Mouse (Mus musculus) hindbrain, postnatal 0 days (tissue): Measurements from ENCODE around the gene Ndufaf2. TPM values are rescaled to one million over a fixed set of nuclear protein-coding genes. Genes with fewer than 3 reads are reported as not detected.

Experiments
- ATAC-seq: fragments of 200-750 bp; cut with Nextera tagmentation; 2 replicates; pipeline ENCODE4 v1.8.0; 2017; ENCODE audit warnings: mild to moderate bottlenecking, moderate TSS enrichment, moderate library complexity
- DNase-seq: peaks from one replicate; pipeline ENCODE4 v3.0.0-alpha.2; 2015; ENCODE audit warnings: low spot score
- H3K27ac ChIP-seq: fragments of 300-500 bp; sonication (generic); 2 replicates; pipeline ENCODE4 v1.5.1; 2014; ENCODE audit warnings: mild to moderate bottlenecking
- H3K27me3 ChIP-seq: fragments of 300-500 bp; sonication (generic); 2 replicates; pipeline ENCODE4 v1.6.1; 2014; ENCODE audit warnings: low read length, mixed read lengths; ENCODE audit not compliant: insufficient read depth
- H3K36me3 ChIP-seq: fragments of 300-500 bp; sonication (generic); 2 replicates; pipeline ENCODE4 v1.6.1; 2014; ENCODE audit warnings: low read length, mixed read lengths; ENCODE audit not compliant: insufficient read depth
- H3K4me1 ChIP-seq: fragments of 300-500 bp; sonication (generic); 2 replicates; pipeline ENCODE4 v1.6.1; 2014; ENCODE audit warnings: antibody characterized with exemption, low read length, mixed read lengths; ENCODE audit not compliant: insufficient read depth
- H3K4me2 ChIP-seq: fragments of 300-500 bp; sonication (generic); 2 replicates; pipeline ENCODE4 v1.6.1; 2014; ENCODE audit warnings: low read depth, mild to moderate bottlenecking, low read length, moderate library complexity, mixed read lengths
- H3K4me3 ChIP-seq: fragments of 300-500 bp; sonication (generic); 2 replicates; pipeline ENCODE4 v1.5.1; 2014; ENCODE audit warnings: low read length
- H3K9ac ChIP-seq: fragments of 300-500 bp; sonication (generic); replicated peaks from 2 replicates; pipeline ENCODE4 v1.6.1; 2014; ENCODE audit warnings: mild to moderate bottlenecking, low read length, moderate library complexity, mixed read lengths
- H3K9me3 ChIP-seq: fragments of 300-500 bp; sonication (generic); 2 replicates; pipeline ENCODE4 v1.6.1; 2016; ENCODE audit warnings: low read length, mixed read lengths
- CTCF ChIP-seq: IDR thresholded peaks from 2 replicates; pipeline ENCODE4 v1.5.1; 2016; ENCODE audit warnings: antibody characterized with exemption, control low read depth, low read depth
- WGBS: fragments of 180-500 bp; shearing (Covaris S2); extraction: QIAGEN DNeasy Blood & Tissue Kit; methylation state at CpG from one replicate; pipeline ENCODE4 v1.1.7; 2014; 5-methylcytosine and 5-hydroxymethylcytosine counted together
- polyA plus RNA-seq: library from polyadenylated mRNA; unstranded; fragments of >200 nt; fragmentation: Nextera tagmentation; extraction: Ambion mirVana; gene quantifications from 2 replicates; pipeline ENCODE4 v1.2.1, GENCODE M21; 2015
- total RNA-seq: library from RNA; depleted of rRNA; stranded (reverse); fragments of >200 nt; gene quantifications from 2 replicates; pipeline ENCODE4 v1.2.3, GENCODE M21; 2014

Gene Ndufaf2
- total and polyA plus RNA-seq, 2 experiments from 2014 or later = 8.2 to 74.9 TPM

GRCm38 (mm10) chr13:108017349-108017748, 141.1 kb downstream of the Ndufaf2 start:
- Histone ChIP-seq H3K4me3 (no peak overlapping the region), H3K9me3 (no peaks in the 10 kb centered on the region), H3K4me1 (no peaks in the 10 kb centered on the region), H3K4me2 (no peak overlapping the region), H3K36me3 (no peaks in the 10 kb centered on the region), H3K27me3 (no peaks in the 10 kb centered on the region), H3K27ac (no peak overlapping the region), H3K9ac (no peak overlapping the region)
- ATAC-seq = no peak
- DNase-seq = no peak
- WGBS = 82% methylated on average over 6 of the region's 6 CpGs
- TF ChIP-seq CTCF = no peak

- WGBS = 81% methylated on average over 6 of the region's 6 CpGs
- TF ChIP-seq CTCF = no peak
- Histone ChIP-seq H3K9me3 (no peaks in the 10 kb centered on the region), H3K4me2 (no peak overlapping the region), H3K27me3 (no peaks in the 10 kb centered on the region), H3K36me3 (no peaks in the 10 kb centered on the region), H3K27ac (no peak overlapping the region), H3K4me3 (no peak overlapping the region), H3K9ac (no peak overlapping the region), H3K4me1 (no peaks in the 10 kb centered on the region)
- DNase-seq (no peak), ATAC-seq (no peak)
Measured at GRCm38 (mm10) chr13:108015166-108015565, 143.3 kb downstream of the Ndufaf2 start.

GRCm38 (mm10) chr13:108013839-108014238, 144.6 kb downstream of the Ndufaf2 start:
- H3K27ac ChIP-seq = no peak overlapping the region
- no peak for DNase-seq
- H3K4me3 ChIP-seq = no peak overlapping the region
- no peak for TF ChIP-seq CTCF
- no peak overlapping the region for H3K4me2 ChIP-seq
- no peak for ATAC-seq
- no peaks in the 10 kb centered on the region for H3K27me3 ChIP-seq
- no peaks in the 10 kb centered on the region for H3K9me3 ChIP-seq
- H3K4me1 ChIP-seq = no peaks in the 10 kb centered on the region
- no peak overlapping the region for H3K9ac ChIP-seq
- WGBS = 89% methylated on average over 6 of the region's 6 CpGs
- H3K36me3 ChIP-seq = no peaks in the 10 kb centered on the region

- no peak for TF ChIP-seq CTCF
- no peak overlapping the region for H3K27ac ChIP-seq
- H3K9me3 ChIP-seq = no peaks in the 10 kb centered on the region
- no peak overlapping the region for H3K4me3 ChIP-seq
- no peaks in the 10 kb centered on the region for H3K36me3 ChIP-seq
- no peak overlapping the region for H3K4me2 ChIP-seq
- H3K9ac ChIP-seq = no peak overlapping the region
- 81% methylated on average over 8 of the region's 8 CpGs for WGBS
- ATAC-seq (no peak), DNase-seq (no peak)
- no peaks in the 10 kb centered on the region for H3K27me3 ChIP-seq
- no peaks in the 10 kb centered on the region for H3K4me1 ChIP-seq
Measured at GRCm38 (mm10) chr13:108013110-108013509, 145.3 kb downstream of the Ndufaf2 start.

GRCm38 (mm10) chr13:108007861-108008260, 150.6 kb downstream of the Ndufaf2 start:
- Histone ChIP-seq H3K27ac (no peak overlapping the region), H3K36me3 (no peaks in the 10 kb centered on the region), H3K9ac (no peak overlapping the region), H3K9me3 (no peaks in the 10 kb centered on the region), H3K4me1 (no peaks in the 10 kb centered on the region), H3K4me3 (no peak overlapping the region), H3K27me3 (no peaks in the 10 kb centered on the region), H3K4me2 (no peak overlapping the region)
- no peak for ATAC-seq
- 76% methylated on average over 4 of the region's 4 CpGs for WGBS
- no peak for DNase-seq
- TF ChIP-seq CTCF = no peak

- 96% methylated on average over 3 of the region's 3 CpGs for WGBS
- no peaks in the 10 kb centered on the region for H3K36me3 ChIP-seq
- H3K4me1 ChIP-seq = no peaks in the 10 kb centered on the region
- no peaks in the 10 kb centered on the region for H3K27me3 ChIP-seq
- no peak overlapping the region for H3K27ac ChIP-seq
- H3K9me3 ChIP-seq = no peaks in the 10 kb centered on the region
- DNase-seq = no peak
- H3K9ac ChIP-seq = no peak overlapping the region
- no peak for TF ChIP-seq CTCF
- ATAC-seq = no peak
- H3K4me2 ChIP-seq = no peak overlapping the region
- no peak overlapping the region for H3K4me3 ChIP-seq
Measured at GRCm38 (mm10) chr13:107996301-107996700, 162.1 kb downstream of the Ndufaf2 start.

GRCm38 (mm10) chr13:107995211-107995610, 163.2 kb downstream of the Ndufaf2 start:
- 47% methylated on average over 7 of the region's 7 CpGs for WGBS
- ATAC-seq (no peak), DNase-seq (no peak)
- Histone ChIP-seq H3K9ac (no peak overlapping the region), H3K27ac (no peak overlapping the region), H3K9me3 (no peaks in the 10 kb centered on the region), H3K36me3 (no peaks in the 10 kb centered on the region), H3K27me3 (no peaks in the 10 kb centered on the region), H3K4me2 (no peak overlapping the region), H3K4me1 (no peaks in the 10 kb centered on the region), H3K4me3 (no peak overlapping the region)
- no peak for TF ChIP-seq CTCF
